Mouse (Mus musculus) midbrain, embryonic 16.5 days (tissue): ENCODE data around the gene Sept9. TPM values are rescaled to one million over a fixed set of nuclear protein-coding genes. Genes with fewer than 3 reads are reported as not detected.

Experiments used
- ATAC-seq: fragments of 200-750 bp; cut with Nextera tagmentation; 2 replicates; pipeline ENCODE4 v1.8.0; 2017; ENCODE audit warnings: moderate TSS enrichment
- H3K27ac ChIP-seq: fragments of 300-500 bp; sonication (generic); 2 replicates; pipeline ENCODE4 v1.5.1; 2014; ENCODE audit warnings: mild to moderate bottlenecking, low read length, mixed read lengths
- H3K27me3 ChIP-seq: fragments of 300-500 bp; sonication (generic); 2 replicates; pipeline ENCODE4 v1.6.1; 2014; ENCODE audit warnings: low read depth, low read length, mixed read lengths; ENCODE audit not compliant: control insufficient read depth, insufficient read depth
- H3K36me3 ChIP-seq: fragments of 300-500 bp; sonication (generic); 2 replicates; pipeline ENCODE4 v1.6.1; 2014; ENCODE audit warnings: mild to moderate bottlenecking, low read length, moderate library complexity, mixed read lengths; ENCODE audit not compliant: control insufficient read depth, insufficient read depth
- H3K4me1 ChIP-seq: fragments of 300-500 bp; sonication (generic); 2 replicates; pipeline ENCODE4 v1.6.1; 2014; ENCODE audit warnings: mild to moderate bottlenecking, low read length, mixed read lengths; ENCODE audit not compliant: control insufficient read depth, insufficient read depth
- H3K4me2 ChIP-seq: fragments of 300-500 bp; sonication (generic); 2 replicates; pipeline ENCODE4 v1.6.1; 2014; ENCODE audit warnings: mild to moderate bottlenecking, low read length, mixed read lengths
- H3K4me3 ChIP-seq: fragments of 300-500 bp; sonication (generic); 2 replicates; pipeline ENCODE4 v1.5.1; 2014; ENCODE audit warnings: low read depth, mild to moderate bottlenecking, low read length, moderate library complexity, mixed read lengths
- H3K9ac ChIP-seq: fragments of 300-500 bp; sonication (generic); 2 replicates; pipeline ENCODE4 v1.6.1; 2014; ENCODE audit warnings: low read depth, low read length, mixed read lengths
- H3K9me3 ChIP-seq: fragments of 300-500 bp; sonication (generic); replicated peaks from 2 replicates; pipeline ENCODE4 v1.6.1; 2014; ENCODE audit warnings: mild to moderate bottlenecking, low read length, mixed read lengths; ENCODE audit not compliant: control insufficient read depth, poor library complexity, severe bottlenecking
- WGBS: fragments of 180-500 bp; shearing (Covaris S2); extraction: QIAGEN DNeasy Blood & Tissue Kit; methylation state at CpG from one replicate; pipeline ENCODE4 v1.1.7; 2014; 5-methylcytosine and 5-hydroxymethylcytosine counted together
- polyA plus RNA-seq: library from polyadenylated mRNA; unstranded; fragments of >200 nt; fragmentation: Nextera tagmentation; extraction: Ambion mirVana; gene quantifications from 2 replicates; pipeline ENCODE4 v1.2.1, GENCODE M21; 2015

Gene Sept9
- polyA plus RNA-seq, 1 experiment from 2014 or later: 103 TPM

- 90% methylated on average over 13 of the region's 13 CpGs for WGBS
- Histone ChIP-seq H3K4me2 (no peak overlapping the region), H3K9ac (no peak overlapping the region), H3K36me3 (peaks cover 20% of the 10 kb centered on the region), H3K4me3 (no peak overlapping the region), H3K27ac (no peak overlapping the region), H3K27me3 (no peaks in the 10 kb centered on the region), H3K9me3 (no peaks in the 10 kb centered on the region), H3K4me1 (no peaks in the 10 kb centered on the region)
- ATAC-seq: no peak
Observed at GRCm38 (mm10) chr11:117159257-117159945, 40.1 kb upstream of the Sept9 start.

GRCm38 (mm10) chr11:117159946-117160307 lies 39.5 kb upstream of the Sept9 start:
- H3K9me3 ChIP-seq: no peaks in the 10 kb centered on the region
- no peak overlapping the region for H3K4me2 ChIP-seq
- 90% methylated on average over 5 of the region's 5 CpGs for WGBS
- no peaks in the 10 kb centered on the region for H3K27me3 ChIP-seq
- H3K4me1 ChIP-seq: no peaks in the 10 kb centered on the region
- H3K4me3 ChIP-seq: no peak overlapping the region
- ATAC-seq: no peak
- no peak overlapping the region for H3K9ac ChIP-seq
- no peak overlapping the region for H3K27ac ChIP-seq
- peaks cover 20% of the 10 kb centered on the region for H3K36me3 ChIP-seq

- H3K4me2 ChIP-seq: no peak overlapping the region
- no peak overlapping the region for H3K27ac ChIP-seq
Observed at GRCm38 (mm10) chr11:117160791-117161190, 38.7 kb upstream of the Sept9 start.

GRCm38 (mm10) chr11:117161574-117161973 lies 37.9 kb upstream of the Sept9 start:
- no peak for ATAC-seq
- WGBS: 73% methylated on average over 8 of the region's 8 CpGs
- H3K27ac ChIP-seq: no peak overlapping the region

More at GRCm38 (mm10) chr11:117160791-117161190, 38.7 kb upstream of the Sept9 start:
- Histone ChIP-seq H3K27me3 (no peaks in the 10 kb centered on the region), H3K4me3 (no peak overlapping the region), H3K4me1 (no peaks in the 10 kb centered on the region), H3K9me3 (no peaks in the 10 kb centered on the region), H3K36me3 (peaks cover 12% of the 10 kb centered on the region), H3K9ac (no peak overlapping the region)
- 92% methylated on average over 12 of the region's 12 CpGs for WGBS
- ATAC-seq: no peak

GRCm38 (mm10) chr11:117163098-117163497 lies 36.4 kb upstream of the Sept9 start:
- WGBS: 81% methylated on average over 9 of the region's 9 CpGs

More at GRCm38 (mm10) chr11:117161574-117161973, 37.9 kb upstream of the Sept9 start:
- Histone ChIP-seq H3K27me3 (no peaks in the 10 kb centered on the region), H3K9me3 (no peaks in the 10 kb centered on the region), H3K4me3 (no peak overlapping the region), H3K9ac (no peak overlapping the region), H3K36me3 (peaks cover 6% of the 10 kb centered on the region; the same call in 1 of the 2 replicates), H3K4me2 (no peak overlapping the region), H3K4me1 (no peaks in the 10 kb centered on the region)

DNA sequence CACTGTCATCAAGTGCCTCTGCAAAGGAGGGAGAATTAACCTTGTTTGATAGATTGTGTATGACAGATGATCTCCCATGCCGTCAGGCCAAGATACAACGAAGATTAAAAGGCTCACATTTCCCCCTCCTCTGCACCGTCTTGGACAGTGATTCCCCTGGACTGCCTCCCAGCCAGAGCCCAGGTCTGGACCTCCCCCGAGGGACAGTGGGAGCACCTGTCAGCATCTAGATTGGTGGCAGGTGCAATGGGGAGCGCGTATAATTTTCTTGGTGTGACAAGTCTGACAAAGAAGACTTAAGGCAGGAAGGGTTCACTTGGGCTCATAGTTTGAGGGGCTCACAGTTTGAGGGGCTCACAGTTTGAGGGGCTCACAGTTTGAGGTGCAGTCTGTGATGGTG lies 35.7 kb upstream of the Sept9 start:
- no peak for ATAC-seq
- WGBS: 89% methylated on average over 6 of the region's 6 CpGs
- no peaks in the 10 kb centered on the region for H3K9me3 ChIP-seq

More at GRCm38 (mm10) chr11:117163098-117163497, 36.4 kb upstream of the Sept9 start:
- no peak overlapping the region for H3K4me3 ChIP-seq
- ATAC-seq: no peak
- no peaks in the 10 kb centered on the region for H3K4me1 ChIP-seq
- no peak overlapping the region for H3K4me2 ChIP-seq
- H3K36me3 ChIP-seq: peaks cover 3% of the 10 kb centered on the region; the same call in 1 of the 2 replicates
- H3K9ac ChIP-seq: no peak overlapping the region
- no peaks in the 10 kb centered on the region for H3K9me3 ChIP-seq
- H3K27me3 ChIP-seq: no peaks in the 10 kb centered on the region
- H3K27ac ChIP-seq: no peak overlapping the region

DNA sequence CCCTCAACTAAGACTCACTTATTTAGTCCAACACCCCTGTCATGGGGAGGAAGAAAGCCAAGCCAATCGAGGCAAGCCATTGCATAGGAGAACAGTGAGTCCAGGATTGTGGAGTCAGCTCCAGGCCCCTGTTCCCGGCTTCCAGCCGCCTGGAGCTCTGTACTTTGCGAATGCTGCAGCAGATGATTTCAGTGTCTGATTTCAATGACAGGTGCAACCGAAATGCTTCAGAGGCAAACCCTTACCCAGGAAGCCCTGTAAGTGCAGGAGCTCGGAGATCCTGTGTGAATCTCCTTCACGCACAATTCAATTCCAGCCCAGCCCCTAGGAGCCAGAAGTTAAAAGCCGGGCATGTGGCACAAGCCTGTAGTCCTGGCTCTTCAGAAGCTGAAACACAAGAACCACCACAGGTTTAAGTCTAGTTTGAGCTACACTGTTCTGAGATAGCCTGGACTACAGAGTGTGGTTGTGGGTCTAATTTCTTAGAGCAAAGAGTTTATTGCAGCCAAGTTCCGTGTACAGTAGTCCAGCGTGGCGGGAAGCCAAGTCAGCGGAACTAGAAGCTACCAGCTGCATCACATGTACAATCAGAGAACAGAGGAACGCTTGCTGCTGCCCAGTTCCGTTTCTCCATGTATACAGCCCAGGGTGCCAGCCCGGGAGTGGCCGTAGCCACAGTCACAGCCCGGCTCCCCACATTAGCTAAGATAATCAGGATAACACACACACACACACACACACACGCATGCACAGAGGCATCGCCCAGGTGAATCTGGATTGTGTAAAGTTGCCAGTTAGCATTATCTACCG lies 31.0 kb upstream of the Sept9 start:
- Histone ChIP-seq H3K27me3 (no peaks in the 10 kb centered on the region), H3K9me3 (no peaks in the 10 kb centered on the region), H3K4me3 (no peak overlapping the region), H3K4me2 (no peak overlapping the region), H3K9ac (no peak overlapping the region), H3K27ac (no peak overlapping the region), H3K4me1 (peaks cover 6% of the 10 kb centered on the region; the same call in 1 of the 2 replicates), H3K36me3 (no peaks in the 10 kb centered on the region)
- no peak for ATAC-seq
- 85% methylated on average over 20 of the region's 20 CpGs for WGBS

More for the DNA sequence above, 35.7 kb upstream of the Sept9 start:
- no peaks in the 10 kb centered on the region for H3K27me3 ChIP-seq
- no peak overlapping the region for H3K4me2 ChIP-seq
- no peak overlapping the region for H3K9ac ChIP-seq
- no peak overlapping the region for H3K4me3 ChIP-seq
- peaks cover 3% of the 10 kb centered on the region; the same call in 1 of the 2 replicates for H3K36me3 ChIP-seq
- H3K27ac ChIP-seq: no peak overlapping the region
- H3K4me1 ChIP-seq: no peaks in the 10 kb centered on the region

DNA sequence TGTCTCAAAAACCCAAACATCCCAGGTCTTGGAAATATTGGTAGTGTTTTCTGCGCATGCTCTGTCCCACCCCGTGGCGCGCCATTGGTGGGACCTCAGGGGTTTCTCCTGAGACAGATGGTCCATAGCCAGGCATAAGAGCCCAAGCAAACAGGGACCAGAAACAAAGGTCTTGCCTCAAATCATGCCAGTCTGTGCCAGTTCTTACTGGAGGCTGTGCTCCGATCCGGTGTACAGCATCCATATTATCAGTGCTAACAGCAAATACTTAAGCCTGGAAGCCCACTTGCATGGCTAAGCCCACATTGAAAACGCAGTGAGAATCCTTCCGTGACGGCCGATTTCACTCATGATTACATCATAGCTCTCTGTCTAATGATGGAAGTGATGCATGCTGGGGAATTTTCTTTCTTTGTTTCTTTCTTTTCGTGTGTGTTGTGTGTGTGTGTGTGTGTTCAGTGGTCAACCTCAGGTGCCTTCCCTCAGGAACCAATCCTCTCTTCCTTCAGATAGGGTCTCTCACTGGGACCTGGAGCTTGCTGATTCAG lies 30.3 kb upstream of the Sept9 start:
- Histone ChIP-seq H3K4me1 (peaks cover 7% of the 10 kb centered on the region; the same call in 1 of the 2 replicates), H3K9me3 (no peaks in the 10 kb centered on the region), H3K4me2 (no peak overlapping the region), H3K4me3 (no peak overlapping the region), H3K36me3 (no peaks in the 10 kb centered on the region), H3K9ac (no peak overlapping the region), H3K27me3 (no peaks in the 10 kb centered on the region), H3K27ac (no peak overlapping the region)
- ATAC-seq: no peak
- 80% methylated on average over 11 of the region's 11 CpGs for WGBS
